Mouse (Mus musculus) induced T-regulatory cell, adult 2 months (primary cell): Measurements from ENCODE around the gene Fahd2a.
A peak's percentile ranks its signal among the peaks of the same experiment; 100 is the strongest.

Source experiments
- DNase-seq: peaks from one replicate; pipeline ENCODE4 v3.0.0-alpha.2; 2012; ENCODE audit warnings: low read depth

Fahd2a gene

GRCm38 (mm10) chr2:127444055-127444789 lies at the start of gene Fahd2a:
Gene Fahd2a, minus strand, starts transcription at chr2:127444565.
- DNase-seq, result peak; percentile 91

- no peak for DNase-seq
These were observed 40.3 kb upstream of the Fahd2a start for GRCm38 (mm10) chr2:127484476-127485170.

GRCm38 (mm10) chr2:127483001-127483400 lies 38.6 kb upstream of the Fahd2a start:
- no peak for DNase-seq

- DNase-seq, result no peak
These were observed 38.2 kb upstream of the Fahd2a start for GRCm38 (mm10) chr2:127482533-127482911.

GRCm38 (mm10) chr2:127481841-127482532 lies 37.6 kb upstream of the Fahd2a start:
- no peak for DNase-seq

- DNase-seq, result no peak
These were observed 35.4 kb upstream of the Fahd2a start for GRCm38 (mm10) chr2:127479763-127480162.

- DNase-seq, result no peak
These were observed 34.8 kb upstream of the Fahd2a start for GRCm38 (mm10) chr2:127479210-127479609.

- DNase-seq, result no peak
These were observed 27.9 kb upstream of the Fahd2a start for GRCm38 (mm10) chr2:127472279-127472678.

GRCm38 (mm10) chr2:127471281-127471680 lies 26.9 kb upstream of the Fahd2a start:
- no peak for DNase-seq

- no peak for DNase-seq
These were observed 26.3 kb upstream of the Fahd2a start for GRCm38 (mm10) chr2:127470661-127471060.

- DNase-seq, result no peak
These were observed 25.8 kb upstream of the Fahd2a start for GRCm38 (mm10) chr2:127470183-127470582.

- peak; percentile 64 for DNase-seq
These were observed 17.9 kb upstream of the Fahd2a start for GRCm38 (mm10) chr2:127462314-127462713.

- DNase-seq, result no peak
These were observed 17.0 kb upstream of the Fahd2a start for GRCm38 (mm10) chr2:127461351-127461750.

- no peak for DNase-seq
These were observed 15.0 kb upstream of the Fahd2a start for GRCm38 (mm10) chr2:127459341-127459740.

- DNase-seq, result peak; percentile 76
These were observed 9.4 kb upstream of the Fahd2a start for GRCm38 (mm10) chr2:127453764-127454163.

- no peak for DNase-seq
These were observed 8.8 kb upstream of the Fahd2a start for GRCm38 (mm10) chr2:127453141-127453540.

GRCm38 (mm10) chr2:127451748-127452147 lies 7.4 kb upstream of the Fahd2a start:
- DNase-seq, result no peak

GRCm38 (mm10) chr2:127449691-127450090 lies 5.3 kb upstream of the Fahd2a start:
- DNase-seq, result no peak

GRCm38 (mm10) chr2:127446847-127447246 lies 2.5 kb upstream of the Fahd2a start:
- DNase-seq, result no peak

- no peak for DNase-seq
These were observed 6.7 kb downstream of the Fahd2a start for GRCm38 (mm10) chr2:127437697-127438096.

GRCm38 (mm10) chr2:127435554-127435953 lies 8.8 kb downstream of the Fahd2a start:
- no peak for DNase-seq

GRCm38 (mm10) chr2:127435135-127435534 lies 9.2 kb downstream of the Fahd2a start:
- DNase-seq, result peak; percentile 46
